Mouse (Mus musculus) layer of hippocampus, adult 9-11 months (tissue): ENCODE data around the gene Lrrc1.

Experiments used
- DNase-seq: peaks from one replicate; pipeline ENCODE4 v3.0.0; 2022

The Lrrc1 gene

DNA sequence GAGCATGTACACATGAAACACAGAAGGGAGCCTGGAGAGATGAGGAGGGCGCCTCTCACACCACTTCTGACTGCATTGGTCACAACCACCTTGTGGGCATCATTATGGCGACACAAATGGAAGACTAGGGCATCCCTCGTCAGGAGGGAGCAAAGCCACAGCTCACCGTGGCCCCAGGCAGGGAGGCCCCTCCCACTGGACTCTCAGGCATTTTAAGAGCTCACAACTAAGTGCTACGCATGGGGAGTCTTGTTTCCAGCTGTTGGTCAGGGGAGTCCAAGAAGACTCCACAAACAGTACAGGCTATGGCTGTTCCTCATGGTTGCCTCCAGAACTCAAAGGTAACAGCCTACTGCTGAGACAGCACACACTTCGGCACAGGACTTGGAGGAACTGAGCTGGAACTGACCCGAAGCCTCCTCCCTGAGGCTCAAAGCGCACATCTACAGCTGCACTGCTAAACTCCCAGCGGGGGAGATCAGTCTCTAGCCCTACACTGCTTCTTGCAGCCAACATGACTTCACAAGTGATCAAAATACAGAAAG lies 83.2 kb downstream of the Lrrc1 start:
- DNase-seq: no peak

DNA sequence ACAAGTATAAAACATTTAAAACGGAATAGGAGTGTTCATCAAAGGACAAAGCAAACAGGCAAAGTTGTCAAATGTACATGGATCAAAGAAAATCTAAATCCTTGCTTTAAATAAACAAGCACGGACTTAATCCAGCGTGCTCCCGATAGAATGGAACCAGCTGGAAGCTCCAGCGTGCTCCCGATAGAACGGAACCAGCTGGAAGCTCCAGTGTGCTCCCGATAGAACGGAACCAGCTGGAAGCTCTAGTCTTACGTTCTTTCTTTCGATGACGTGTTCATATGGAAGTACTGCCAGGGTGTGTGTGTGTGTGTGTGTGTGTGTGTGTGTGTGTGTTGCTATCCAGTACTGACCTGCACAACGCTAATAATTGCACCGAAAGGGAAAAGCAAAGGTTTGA lies 84.3 kb downstream of the Lrrc1 start:
- no peak for DNase-seq

DNA sequence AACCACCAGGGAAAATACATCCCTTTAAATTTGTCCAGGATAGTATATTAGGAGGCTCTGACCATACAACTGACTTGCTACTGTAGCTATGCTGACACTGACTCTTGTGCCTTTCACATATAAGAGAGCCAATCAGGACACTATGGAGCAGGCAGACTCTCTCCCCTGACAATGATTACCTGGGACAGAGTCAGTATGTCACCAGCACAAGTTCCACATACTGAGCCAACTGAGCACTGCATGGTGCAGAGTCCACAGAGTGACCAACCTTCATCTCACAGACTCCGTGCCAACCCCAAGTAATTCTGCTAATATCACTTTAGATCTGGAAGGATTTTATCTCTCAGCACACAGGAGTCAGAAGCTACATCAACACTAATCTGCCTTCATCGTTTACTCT lies 85.3 kb downstream of the Lrrc1 start:
- no peak for DNase-seq

DNA sequence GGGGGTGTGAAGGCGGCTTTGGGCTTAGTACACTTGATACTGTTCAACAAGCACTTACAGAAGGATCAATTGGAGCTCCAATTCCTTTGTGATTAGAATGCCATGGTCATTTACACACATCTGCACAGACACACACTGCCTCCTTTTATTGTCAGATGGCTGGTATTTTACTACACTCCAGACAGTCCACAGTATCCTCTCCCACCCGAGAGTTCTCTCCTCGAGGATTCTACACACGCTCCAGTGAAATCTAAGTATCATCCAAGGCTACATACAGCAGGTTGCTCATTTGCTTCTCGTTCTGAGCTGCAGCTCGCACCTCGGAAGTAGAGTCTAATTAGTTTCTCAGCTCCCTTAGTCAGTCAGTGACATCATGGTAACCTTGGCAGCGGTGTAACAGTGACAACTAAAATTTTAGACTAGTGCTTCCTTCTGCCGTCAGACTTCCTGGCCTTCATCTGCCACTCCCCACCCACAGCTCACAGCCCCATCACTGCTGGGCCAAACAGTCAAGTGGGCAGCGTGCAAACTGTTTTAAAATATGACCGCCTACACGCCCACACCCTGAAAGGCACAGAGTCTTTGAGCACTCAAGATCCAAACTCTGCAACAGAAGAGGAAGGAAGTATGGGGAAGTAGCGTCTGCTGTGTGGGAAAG lies 88.4 kb downstream of the Lrrc1 start:
- DNase-seq: no peak

DNA sequence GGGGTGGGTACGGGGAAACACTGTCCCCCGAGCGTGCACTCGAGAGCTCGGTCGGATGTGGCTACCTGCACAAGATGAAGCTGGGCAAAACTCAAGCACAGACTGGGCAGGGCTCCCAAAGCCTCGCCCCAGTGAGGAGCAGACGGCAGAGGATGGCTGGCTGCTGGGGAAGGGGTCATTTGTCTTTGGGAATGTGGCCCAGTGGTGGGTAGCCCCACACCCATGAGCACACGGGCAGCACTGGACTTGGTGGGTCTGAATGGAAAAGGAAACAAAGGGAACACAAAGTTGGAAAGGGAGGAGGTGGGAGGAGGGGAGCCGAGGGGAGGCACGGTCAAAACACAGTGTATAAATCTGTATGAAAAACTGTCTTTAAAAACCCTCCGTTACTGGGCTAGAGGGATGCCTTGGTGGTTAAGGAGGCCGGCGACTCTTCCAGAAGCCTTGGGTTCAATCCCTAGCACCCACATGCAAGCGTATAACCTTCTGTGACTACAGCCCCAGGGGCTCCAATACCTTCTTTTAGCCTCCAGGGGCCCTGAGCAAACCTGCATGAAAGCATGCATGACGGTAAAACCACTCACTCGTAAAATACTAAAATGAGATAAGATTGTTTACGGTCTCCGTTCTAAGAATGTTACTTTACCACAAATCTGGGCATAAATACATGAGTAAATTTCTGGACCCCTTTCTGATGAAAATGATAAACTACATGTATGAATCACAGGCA lies 89.1 kb downstream of the Lrrc1 start:
- DNase-seq: no peak

DNA sequence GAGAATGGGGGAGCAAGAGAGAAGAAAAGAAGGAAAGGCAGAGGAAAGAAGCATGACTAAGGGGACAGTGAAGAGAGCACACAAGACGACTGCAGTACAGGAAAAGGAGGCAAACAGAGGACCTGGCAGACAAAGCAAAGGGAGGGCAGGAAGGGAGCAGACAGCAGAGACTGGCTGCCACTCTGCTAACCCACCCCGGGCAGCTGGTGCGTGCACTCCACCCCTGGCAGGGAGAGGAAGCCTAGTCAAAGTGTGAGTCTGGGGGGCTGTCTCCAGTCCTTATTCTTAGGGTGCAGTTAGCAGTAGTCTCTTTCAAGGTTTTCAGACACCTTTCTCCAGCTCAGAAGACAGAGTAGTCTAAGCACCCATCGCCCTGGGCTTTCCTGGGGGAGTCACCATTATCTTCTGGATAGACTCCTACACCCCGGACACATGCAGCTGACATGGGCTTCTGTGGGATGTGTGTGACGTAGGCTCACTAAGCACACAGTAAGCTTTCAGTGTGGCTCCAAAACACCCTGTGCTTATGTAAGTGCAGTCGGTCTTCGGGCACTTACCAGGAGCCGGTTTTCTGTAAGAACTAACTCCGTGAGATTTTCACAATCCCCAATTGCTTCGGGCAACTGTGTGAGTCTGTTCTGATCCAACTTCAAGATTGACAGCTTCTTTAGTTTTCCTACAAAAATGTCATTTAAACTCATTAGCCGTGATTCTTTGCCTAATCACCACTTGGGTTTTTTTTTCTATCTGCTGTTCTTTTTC lies 92.4 kb downstream of the Lrrc1 start:
- no peak for DNase-seq

DNA sequence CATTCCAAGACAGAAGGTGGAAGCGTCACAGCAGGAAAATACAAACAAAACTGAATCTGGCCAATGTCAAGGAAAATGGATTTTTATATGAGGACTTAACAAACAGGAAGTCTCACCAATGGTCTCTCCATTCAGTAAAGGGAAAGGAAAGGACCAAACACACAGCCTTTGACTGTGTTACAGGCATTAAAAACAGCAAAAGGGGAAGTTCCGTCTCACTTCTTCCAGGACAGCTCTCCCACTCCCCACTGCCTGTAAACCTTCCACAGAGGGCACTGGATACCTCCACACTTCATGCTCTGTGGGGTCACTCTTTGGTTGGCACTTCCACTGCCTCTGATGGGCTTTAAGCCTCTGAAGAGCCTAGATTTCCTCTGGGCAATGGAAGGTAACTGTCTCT lies 94.2 kb downstream of the Lrrc1 start:
- no peak for DNase-seq

DNA sequence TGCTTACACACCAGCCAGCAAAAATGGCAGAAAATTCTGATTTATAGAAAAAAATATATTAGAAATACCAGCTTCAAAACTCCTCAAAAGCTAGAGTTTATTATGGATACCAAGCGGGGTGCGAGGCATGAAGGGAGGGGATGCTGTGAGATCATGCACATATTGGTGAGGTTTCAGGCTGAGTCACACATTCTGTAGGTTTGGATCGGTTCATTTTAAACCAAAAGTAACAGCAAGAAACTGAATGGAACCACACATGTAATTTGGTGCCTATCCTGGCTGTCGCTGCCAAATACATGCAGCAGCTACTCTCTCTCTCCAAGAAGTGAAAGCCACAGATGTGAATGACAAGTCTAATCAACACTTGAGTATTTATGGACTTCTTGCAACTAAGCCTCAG lies 99.8 kb downstream of the Lrrc1 start:
- no peak for DNase-seq

DNA sequence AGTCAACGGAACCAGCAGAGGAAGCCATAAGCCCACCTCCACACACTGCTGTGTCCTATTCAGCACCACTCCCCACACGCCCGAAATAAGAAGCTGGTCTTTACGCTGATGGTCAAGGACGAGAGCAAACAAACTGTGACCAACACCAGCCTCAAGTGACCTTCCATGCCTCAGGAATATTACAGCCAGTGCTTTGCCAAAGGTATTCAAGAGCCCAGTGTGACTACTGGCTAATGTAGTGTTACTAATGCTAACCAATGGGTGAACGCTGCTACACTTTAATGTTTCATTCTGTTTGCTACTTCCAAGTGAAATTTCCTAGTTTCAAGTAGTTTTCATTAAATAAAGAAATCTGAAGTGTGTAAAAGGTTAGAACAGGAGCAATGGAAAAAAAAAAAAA lies 105.3 kb downstream of the Lrrc1 start:
- no peak for DNase-seq

DNA sequence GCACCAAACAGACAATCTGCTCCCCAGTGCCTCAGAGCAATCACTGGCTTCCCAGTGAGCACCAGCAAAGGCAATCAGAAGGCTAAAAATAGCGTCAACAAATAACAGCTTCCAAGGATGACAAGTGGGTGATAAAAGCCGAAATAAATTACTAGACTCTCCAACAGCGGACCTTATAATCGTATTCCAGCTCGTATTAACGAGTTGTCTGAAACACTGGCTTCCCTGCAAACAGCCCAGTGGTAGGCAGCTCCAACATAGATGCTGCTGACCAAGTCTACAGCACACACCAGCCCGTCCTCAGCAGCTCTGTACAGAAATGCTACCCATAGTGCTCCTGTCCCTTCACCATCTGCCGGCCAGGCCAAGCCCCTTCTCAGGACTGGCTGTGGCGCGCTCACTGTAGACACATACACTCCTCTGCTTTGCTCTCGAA lies 105.8 kb downstream of the Lrrc1 start:
- peak; percentile 18 for DNase-seq

DNA sequence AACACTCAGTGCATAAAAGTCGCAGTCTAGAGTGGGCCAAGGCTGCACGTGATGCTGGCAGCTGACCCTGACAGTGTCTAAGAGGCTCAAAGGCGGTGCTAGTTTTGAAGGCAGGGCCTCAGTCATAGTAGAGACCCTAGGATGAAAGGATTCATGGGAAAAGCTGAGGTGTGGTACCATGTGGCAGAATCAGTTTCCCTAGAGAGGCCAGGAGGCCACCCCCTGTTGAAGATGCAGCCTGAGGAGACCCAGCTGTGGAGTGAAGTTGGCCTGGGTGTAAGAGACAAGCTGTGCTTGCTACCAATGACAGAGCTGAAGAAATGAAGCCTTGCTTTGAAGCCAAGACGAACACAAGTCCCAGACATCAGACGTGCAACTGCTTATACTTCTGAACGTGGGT lies 107.5 kb downstream of the Lrrc1 start:
- DNase-seq: no peak

DNA sequence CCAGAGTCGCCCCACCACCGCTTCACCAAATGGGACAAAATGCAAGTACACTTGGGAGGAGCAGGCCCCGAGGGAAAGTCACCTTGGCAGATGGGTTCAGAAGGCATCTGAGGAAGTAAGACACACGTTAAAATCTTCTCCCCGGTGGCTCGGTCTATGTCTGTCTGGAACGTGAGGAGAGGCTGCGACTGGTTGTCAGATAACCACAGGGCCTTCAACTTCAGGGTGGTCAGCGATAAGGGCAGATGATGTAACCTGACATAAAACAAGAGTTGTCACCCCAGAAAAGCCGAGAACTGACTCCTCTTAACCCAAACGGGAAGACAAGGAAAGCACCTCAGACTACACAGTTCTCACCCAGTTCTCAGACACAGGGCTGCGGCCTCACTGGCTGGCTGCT lies 109.7 kb downstream of the Lrrc1 start:
- DNase-seq: no peak

DNA sequence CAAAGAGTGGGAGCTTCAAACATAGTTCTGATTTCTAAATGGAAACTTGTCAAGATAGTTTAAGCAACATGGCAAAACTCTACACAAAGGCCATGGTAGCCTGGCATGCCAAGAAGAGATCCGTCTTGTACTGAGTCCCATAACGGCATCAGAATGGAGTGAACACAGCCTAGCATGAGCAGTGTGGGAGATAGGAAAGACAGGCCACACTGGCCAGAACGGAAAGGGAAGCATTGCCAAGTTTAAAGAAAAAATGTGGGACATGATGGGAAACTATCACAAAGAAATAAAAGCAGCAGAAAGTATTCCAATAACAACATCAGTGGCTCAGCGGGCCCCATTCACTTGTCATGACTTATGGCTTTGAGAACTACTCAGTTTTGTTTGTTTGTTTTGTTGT lies 111.2 kb downstream of the Lrrc1 start:
- DNase-seq: no peak

DNA sequence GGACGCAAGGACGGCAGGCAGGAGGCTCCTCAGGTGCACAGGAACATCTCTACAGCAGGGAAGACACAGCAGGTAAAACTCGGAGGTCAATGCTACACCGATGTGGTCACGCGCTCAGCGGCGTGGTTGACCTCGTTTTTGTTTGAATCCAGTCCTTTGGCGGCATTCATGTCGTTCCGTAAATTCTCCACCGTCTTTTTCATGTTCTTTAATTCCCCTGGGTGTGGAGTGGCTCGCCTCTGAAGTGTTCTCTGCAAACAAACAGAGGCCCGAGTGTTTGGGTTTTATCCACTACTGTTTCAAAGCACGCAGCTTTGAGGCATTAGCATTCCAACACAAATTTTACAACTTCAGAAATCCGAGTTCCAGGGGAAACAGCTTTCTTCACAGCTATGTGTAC lies 112.6 kb downstream of the Lrrc1 start:
- DNase-seq: no peak

DNA sequence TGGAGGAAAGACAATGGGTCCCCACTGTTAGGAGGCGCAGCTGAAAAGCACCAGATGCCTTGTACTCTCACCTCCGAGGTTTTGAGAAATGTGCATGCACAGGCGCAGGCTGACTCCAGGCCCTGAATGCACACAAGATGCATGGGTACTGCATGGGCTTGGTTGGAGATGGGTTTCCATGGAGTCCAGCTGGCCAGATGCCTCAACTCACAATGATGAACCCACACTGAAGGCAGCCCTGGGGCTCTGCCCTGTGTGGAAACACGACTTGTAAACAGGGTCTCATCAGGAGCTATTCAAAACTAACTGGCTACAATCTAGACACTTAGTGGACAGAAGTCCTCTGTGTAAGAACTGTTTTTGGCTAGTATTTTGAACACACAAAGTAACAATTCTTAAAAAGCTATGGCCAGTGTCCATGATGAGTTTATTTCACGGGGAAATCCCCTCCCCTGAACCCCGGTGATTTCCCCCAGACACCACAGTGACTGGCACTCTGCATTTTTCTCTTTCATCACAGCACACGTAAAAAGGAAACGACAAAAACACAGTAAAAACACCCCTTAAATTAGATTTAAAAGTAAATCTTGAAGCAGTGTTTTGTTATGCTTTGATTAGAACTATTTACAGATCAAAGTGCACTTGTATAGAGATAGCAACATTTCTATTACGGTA lies 114.1 kb downstream of the Lrrc1 start:
- no peak for DNase-seq

DNA sequence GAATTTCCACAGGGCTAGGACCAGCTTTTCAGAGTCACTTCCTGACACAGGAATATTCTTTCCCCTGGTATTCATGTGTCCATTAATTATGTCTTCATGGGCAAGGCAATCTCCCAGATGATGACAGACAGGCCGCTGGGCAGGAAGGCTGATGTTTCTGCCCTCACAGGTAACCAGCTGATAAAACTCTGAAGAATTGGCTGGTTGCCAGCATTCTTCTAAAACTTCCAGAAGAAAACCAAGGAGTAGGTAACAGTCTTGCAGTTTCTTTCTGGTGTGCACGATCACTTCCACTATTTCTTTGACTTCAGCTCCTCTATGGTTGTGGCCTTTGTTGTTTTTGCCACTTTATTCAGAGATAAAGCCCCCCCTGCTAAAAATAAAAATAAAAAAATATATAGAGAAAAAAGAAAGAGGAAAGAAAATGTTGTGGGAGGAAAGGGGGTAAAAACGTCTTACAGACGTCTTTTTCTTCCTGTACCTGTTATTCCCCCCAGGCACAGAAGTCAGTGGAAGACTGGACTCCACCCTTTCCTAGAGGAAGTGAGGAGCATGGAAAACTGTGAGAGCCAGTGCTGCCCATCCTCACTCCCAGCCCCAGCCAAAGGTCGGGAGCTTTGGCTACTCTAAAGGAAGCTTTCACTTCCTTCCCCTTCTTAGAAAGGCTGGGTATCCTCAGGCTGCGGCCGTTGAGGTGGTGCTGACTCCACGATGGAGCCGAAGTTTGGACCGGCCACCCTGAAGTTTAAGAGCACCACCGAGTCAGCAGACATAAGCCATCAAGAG lies 115.2 kb downstream of the Lrrc1 start:
- no peak for DNase-seq

DNA sequence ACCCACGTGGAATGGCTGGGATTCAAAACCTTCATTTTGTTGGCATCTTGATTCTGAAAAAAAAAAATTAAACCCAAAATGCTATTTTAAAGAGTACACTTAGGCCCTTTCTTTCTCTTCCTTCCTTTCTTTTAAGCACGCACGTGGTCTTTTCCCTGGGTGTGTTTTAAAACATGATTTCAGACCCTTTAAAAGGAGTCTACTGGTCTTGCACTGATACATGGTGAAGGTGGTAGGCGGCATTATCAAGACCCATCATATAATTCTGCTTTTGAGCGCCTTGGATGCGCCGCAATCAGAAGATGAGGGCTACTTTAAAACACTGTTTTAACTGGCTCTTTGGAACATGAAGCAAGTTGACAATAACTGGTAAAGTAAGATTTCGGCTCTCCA lies 115.9 kb downstream of the Lrrc1 start:
- no peak for DNase-seq

DNA sequence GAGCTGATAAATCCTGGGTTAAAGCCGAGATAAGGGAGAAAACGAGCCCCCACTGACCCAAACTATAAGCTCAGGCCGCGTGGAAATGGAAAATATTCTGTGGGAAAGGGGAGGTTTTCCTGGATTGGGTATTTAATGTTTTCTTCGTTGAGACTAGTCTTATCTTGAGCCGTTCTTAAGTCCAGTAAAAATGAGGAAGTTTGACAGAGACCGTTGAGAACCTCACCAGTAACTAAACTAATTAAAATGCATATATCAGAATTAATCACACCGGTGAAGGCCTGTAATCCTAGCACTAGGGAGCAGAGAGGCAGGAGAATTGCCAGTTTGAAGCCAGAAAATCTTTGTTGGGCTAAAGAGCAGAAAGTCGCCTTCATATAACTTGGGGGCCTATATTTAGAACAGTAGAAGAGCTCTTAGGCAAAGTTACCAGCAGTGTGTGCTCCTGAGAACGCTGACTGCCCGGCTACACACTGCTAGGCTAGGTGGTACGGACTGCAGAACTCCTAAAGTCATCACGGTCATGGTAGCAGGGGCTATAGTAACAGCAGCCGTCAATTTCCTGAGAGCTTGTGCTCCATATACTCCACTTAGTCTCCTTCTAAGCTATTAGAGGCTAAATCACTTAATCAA lies 116.4 kb downstream of the Lrrc1 start:
- DNase-seq: no peak

DNA sequence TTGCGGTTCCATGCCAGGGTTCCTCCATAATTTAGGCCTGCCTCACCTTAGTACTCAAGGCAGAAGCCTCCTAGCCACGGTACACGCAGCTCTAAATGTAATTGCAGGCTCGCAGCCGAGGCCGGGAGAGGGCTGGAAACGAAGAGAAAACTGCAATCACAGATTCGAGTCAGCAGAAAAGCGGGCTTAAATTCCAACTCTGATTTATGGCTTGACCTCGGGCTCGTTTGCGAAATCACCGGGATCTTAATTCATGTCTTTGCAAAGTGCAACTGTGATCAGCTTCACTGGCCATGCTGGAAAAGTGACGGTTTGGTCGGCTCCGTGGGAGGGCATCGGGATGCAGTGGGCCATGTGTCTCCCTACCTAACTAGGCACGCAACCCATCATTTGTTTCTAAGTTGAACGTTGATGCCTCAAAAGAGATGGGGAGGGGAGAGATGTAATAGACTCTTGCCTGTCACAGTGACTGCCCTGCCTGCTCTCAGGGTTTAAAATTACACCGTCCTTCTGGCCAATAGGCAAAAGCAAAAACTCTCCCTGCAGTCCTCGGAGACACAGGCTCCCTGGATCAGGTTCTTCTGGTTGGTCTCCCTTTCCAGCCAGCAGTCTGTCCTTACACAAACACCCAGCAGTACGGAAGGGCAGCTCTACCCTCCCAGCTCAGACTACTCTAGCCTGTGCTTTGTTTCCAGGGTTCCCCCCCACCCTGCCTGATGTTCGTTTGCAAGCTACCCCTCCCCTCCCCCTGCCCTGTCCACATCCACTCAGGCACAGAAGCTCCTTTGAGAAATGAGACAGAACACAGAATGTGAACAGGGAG lies 117.2 kb downstream of the Lrrc1 start:
- DNase-seq: peak; percentile 28

DNA sequence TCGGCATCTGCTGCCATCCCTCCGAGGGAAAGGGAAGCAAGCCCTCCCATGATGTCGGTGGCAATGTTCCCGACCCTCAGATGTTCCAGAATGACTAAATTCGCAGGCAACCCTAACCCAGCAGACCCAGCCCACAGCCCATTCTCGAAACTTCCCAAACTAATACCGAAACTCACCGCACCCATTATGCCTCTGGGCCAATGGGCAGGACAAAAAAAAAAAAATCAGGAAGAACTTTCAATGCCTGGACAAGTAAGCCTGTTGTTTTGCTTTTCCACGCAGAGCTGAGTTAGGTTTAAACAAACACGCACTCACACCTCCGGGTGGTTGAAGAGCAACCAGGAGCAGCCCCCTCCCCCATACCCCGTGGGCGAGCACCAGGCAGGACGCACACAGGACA lies 118.6 kb downstream of the Lrrc1 start:
- no peak for DNase-seq

DNA sequence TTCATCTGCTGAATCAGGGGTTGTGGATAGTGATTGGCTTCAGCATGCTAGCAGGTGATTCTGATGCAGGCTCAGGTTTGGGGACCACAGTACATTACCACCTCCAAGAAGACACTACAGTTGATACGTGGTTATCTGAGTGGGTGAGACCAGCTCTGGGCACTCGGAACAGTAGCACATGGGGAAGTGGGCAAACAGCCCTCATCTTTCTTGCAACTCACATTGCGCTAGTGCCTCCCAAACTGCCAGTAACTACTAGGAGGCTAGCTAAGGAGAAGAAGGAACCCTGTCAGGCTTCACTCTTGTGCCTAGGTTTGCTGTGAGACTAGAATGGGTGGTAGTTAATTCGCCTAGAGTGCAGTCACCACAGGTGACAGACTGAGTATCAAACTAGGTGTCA lies 119.1 kb downstream of the Lrrc1 start:
- no peak for DNase-seq
